Mouse (Mus musculus) lung, postnatal 10 days (tissue): ENCODE measurements at regions not wholly inside any gene's neighbourhood (a gene's known extent, or its start where the extent isn't known, plus 50 kb on each side); places are given as distances from the start of the nearest gene placed in this dataset.

Source experiments
- DNase-seq: peaks from one replicate; pipeline ENCODE4 v3.0.0; 2021

DNA sequence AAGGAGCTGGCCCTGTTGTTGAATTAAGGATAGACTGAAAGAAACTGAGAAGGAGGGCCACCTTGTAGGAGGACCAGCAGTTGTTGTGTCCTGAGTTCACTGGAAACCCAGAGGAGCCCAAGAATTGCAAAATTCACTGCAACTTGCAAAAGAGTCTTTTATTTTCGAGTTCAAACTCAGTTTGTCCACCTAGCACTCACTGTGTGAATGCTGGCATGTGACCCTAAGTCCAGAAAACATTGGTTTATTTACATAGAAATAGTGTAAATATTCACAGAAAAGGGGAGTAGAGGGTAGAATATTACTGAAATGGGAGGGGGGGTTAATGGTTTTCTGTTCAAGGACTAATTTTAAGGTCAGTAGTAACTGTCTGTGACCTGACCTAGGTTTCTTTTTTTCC lies 394.7 kb downstream of the 4933405O20Rik start:
- DNase-seq = no peak

DNA sequence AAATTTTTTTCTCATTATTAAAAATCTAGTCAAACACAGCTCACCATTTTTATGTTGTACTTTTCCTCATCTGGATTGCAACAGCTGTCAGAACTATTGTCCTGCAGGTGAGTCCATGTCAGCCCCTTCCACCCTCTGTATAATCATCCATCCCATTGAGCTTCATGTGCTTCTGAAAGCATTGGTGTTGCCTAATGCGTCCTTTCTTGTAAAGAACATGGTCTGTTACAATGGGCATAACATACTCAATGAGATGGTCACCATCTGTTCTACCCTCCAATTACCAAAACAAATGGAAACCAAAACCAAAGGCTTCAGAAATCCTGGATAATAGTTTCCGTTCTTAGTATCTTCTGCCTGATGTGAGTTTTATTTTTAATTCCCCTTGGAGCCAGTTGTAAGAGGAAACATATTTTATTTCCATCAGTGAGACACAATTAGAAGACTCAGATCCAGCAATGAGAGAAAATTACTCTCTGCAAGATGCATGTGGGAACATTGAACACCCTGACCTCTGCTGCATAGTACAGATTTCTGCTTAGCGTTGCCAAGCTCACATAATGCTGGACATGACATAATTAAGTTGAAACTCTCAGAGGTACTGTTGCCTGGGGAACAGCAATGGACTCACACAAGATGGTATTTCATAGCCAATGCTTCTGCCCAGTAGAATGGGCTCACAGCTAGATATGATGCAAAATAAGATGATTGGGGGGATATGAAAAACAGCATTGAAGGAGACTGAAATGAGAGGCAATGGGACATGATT lies 443.1 kb downstream of the 4933405O20Rik start:
- DNase-seq = no peak

DNA sequence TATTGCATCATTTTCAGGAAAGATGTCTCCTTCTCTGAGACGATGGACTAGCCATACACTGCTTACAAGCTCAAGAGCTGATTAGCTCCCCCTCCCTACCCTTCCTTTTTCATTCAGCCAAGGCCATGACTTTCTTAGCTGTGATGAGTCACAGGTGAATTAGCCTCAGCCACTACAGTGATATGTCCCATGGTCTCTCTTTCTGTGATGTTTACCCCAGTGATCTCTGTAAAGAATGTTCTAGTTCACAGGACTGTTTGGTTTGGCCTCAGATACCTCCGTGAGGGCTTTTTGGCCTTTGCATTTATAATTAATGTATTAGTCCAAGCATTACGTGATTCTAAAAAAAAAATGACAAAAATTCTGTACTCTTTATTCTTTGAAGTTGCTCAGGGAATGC lies 452.5 kb downstream of the 4933405O20Rik start:
- no peak for DNase-seq

DNA sequence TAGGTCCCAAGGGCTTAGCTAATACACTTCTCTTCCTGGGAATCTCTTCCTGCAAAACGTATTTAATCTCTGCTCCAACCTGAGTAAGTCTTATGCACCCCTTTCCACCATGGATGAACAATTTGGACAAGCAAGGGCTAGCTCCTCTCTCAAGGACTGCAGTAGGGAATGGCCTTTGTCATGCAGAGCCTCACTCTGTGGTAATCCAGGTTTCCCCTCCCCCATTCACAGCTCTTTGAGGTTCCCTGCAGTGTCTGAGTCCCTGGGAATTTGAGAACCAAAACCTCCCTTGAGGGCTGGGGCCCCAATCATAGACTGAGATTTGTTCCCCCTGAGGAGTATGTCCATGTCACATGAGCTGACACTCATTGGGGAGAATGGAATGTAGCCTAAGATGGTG lies 442.5 kb upstream of the Ano5 start:
- no peak for DNase-seq

DNA sequence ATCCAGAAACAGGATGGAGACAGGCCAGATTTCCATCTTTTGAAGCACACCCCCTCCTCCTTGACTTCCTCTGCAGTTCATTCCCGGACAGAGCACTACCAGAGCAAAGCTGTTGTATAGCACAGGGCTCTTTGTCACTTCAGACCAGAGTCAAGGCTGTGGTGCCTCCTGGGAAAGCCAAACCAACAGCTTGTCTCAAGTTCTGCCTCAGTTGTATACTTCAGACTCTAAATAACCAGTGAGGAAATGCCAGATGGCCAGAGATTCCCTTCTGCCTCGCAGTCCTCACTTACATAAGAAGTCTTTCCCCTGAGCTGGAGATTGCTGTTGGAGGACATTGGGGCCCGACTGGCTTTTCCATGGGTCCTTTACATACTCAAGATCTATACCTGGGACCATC lies 417.1 kb upstream of the Ano5 start:
- DNase-seq = no peak

DNA sequence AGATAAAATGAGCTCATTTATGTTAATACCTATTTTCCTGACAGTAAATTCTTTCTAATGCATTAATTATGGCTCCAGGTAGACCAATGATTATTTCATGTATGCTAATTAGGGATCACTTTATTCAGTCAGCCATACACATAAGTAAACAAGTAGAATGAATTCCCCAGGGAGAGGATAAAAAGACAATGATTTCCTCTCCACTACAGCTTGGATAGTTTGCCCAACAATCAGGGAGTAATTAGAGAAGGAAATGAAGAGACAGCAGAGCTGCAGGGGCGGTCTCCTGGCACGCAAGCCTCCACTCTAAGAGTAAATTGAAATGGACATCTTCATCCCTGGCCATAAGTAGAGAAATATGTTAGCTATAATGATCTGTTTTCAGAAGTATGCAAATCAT lies 409.7 kb upstream of the Ano5 start:
- no peak for DNase-seq

DNA sequence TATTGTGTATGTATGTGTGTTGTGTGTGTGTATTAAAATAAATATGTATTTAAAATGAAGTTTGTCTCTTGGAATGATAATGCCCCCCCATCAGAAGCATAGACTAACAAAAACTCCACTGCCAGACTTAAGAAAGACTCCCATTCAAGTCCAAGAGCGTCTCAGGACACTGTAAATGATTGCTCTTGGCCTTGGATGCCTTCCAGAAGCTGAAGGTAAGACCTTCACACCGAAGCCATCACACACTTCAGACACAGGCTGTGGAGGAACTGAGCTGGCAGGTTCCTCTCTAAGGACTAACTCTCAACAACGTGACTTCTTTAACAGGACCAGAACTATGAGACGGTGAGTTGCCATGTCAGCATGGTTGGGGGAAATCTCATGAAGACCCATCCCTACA lies 370.0 kb upstream of the Ano5 start:
- no peak for DNase-seq

DNA sequence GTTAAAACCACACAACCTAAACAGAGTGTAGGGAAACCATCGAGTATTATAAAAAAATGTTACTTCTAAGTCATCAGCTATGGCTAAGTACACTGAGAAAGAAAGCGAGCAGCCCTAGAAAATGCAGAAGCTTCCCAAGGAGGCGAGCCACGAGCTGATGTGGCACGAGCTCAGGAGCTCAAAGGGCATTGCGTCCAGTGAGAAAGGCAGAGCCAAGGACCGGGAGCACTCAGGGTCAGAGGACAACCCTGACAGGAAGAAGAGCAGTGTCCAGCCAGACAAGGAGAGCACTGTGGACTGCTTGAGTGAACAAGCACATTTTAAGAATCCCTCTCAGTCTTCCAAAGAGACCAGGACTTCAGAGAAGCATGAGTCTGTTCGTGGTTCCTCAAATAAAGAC lies 335.6 kb upstream of the Ano5 start:
- DNase-seq = no peak

DNA sequence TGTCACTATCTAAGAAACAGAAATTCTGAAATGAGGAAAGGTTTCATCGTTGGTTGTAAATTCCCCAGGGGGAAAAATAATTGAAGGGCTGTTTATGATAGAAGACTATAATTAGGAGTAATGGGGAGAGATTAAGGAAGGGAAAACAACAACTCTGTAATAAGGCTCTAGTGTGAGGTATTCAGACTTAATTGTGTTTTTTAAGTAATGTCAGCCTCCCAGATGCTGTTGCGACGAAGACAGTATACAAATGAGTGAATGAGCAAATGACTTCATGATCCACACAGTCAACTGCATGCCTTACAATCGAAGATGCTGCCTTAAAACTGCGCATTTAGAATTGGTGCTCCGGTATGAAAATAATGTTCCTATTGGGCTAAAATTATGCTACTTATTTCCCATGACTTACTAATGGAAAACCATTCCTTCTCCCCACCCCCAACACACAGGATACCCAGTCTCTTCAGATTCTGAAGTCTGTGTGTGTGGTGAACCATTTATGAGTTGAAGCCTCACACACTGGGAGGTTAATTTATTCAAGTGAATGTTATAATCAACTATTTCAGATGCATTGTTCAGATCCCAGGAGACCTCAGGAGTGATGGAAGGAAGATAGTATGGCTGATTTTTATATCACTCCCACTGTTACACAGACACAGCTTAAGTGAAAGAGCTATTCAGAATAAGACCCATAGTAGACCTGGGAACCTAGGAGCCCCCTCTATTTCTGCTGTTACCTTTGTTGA lies 295.2 kb upstream of the Ano5 start:
- DNase-seq = no peak

DNA sequence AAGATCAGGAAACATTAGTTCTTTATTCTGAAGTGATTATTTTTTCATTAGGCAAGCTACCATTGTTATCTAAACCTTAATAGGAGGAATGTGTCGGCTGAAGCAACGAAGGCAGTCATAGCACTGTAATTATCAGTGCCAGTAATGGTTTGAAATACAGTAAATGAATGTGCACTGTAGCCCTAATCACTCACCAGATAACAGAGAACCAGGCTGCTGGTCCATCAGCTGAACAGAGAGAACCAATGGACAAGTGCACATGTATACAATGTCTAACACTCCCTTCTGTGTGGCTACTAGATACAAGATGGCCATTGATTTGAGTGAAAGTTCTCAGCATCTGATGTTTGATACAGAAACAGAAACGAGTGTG lies 294.6 kb upstream of the Ano5 start:
- DNase-seq = no peak

DNA sequence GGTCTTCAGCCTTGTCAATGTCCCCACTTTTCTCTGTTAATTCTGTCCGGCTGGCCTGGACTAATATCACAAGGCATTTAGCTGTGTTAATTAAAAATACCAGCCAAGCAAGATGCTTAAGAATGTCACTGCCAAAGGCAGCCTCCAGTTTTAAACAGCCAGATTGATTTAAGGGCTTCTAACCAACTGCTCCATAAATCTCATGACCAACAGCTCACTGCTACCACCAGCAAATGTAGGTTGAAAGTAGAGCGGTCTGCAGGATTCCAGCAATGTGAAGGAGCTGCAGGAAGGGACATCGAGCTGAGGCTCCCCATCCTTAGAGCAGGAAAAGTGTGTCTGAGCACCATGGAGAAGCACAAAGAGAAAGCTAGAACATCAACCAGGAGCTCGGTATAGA lies 289.5 kb upstream of the Ano5 start:
- DNase-seq = no peak

DNA sequence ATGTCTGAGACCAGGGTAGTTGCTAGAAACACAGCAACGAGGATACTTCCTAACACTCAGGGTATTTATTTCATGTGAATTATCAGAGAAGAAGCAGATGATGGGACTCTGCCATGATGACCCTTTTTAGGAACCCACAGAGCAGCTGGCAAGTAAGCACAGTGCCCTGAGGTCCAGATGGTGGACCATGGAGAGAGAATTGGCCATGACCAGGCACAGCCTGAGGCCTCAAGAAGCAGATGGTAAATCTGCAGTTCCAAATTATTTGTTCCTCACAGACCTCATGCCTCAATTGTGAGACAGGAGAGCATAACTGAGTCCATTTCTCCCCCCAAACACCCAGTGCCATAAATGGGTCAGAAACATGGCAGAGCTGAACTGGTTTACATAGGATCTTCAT lies 289.0 kb upstream of the Ano5 start:
- no peak for DNase-seq

DNA sequence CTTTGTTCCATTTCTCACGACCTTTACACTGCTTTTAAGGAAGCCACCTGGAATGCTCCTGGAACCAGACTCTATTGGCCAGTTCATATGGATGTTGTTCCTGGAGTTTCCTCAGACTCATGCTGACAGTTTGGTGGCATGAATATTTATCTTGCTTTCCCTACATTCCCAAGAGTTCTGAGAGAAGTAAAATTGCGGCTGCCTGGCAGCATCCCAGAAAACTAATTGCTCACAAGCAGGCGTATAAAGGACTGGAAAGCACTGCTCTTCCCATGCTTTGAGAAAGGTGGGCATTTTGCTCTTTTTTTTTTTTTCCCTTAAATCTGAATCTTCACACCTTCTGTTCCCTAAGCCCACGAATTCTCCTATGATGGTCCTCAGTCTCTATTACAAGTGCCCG lies 283.7 kb upstream of the Ano5 start:
- no peak for DNase-seq

DNA sequence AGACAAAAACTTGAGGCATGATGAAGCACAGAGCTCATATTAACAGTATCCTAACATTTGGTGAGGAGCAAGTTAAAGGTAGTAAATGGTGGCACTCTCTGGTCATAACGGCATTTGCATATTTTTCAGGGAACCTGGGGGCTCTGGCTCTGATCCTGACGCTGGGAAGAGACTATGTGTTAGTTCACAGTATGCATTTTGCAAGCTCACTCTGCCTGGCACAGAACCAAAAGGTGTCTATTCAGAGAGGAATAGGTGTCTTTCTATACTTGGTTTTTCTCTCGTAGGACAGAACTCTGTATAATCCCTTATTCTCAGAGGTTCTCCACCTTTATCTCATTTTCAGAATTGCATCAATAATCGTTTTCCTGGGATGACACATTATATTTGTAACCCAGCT lies 276.2 kb upstream of the Ano5 start:
- no peak for DNase-seq

DNA sequence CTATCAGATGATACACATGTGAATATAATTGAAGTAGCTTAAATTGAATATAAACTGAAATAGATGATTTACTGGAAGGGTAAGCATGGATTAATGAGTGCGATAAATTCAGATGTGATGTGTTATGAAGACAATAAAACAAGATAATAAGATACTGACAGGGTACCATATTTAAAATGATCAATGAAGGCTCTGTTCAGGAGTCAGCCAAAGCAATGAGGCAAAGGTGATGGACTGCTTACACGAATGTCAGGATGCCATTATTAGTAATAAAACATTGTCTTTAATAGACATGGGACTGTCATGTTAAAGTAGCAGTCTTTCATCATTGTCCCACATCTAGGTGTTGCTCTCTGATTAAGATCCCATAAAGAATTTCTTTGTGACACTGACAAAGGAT lies 263.1 kb upstream of the Ano5 start:
- DNase-seq = no peak

DNA sequence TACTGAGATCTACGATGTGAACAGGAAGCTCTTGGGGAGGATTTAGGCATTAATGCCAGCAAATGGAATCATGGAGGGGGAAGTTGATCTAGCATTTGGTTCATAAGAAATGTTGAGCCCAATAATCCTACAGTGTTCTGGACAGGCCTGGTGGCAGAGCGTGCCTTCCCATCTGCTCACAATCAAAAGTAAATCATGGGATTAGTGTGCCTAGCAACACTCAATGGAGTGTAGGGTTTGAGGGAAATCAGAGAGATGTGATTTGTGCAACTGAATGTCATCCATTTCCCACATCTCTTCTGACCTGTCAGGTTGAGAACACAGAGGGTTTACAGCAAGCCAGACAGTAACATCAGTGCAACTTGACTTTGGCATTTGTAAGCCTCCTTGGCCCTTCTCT lies 256.4 kb upstream of the Ano5 start:
- no peak for DNase-seq

DNA sequence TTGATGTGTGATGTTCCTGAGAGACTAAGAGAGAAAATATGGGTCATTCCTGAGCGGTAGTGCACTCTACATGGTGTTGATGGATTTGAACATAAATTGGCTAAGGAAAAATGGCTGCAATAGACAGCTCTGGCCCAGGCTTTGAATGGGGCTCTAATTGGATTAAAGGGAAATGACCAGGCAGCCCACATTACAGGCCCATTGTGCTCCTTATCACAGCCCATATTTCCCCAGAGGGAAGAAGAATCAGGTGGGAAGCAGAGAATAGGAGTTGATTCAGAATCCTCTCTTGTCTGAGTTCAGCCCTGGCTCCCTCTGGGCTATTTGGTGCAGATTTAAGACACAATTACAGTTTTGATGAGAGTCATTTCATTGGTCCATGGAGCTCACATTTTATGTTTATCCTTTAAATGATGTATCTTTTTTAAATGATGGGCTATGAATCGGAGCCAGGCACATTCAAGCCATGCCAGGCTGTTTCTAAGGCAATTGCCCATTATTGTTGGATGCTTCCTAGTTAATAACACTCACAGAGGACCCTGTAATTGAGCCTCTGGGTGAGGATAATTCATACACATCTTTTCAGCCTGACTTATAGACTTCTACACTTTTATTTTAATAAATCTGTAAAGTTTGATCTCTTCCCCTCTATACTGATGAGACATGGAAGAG lies 251.5 kb upstream of the Ano5 start:
- DNase-seq = no peak

DNA sequence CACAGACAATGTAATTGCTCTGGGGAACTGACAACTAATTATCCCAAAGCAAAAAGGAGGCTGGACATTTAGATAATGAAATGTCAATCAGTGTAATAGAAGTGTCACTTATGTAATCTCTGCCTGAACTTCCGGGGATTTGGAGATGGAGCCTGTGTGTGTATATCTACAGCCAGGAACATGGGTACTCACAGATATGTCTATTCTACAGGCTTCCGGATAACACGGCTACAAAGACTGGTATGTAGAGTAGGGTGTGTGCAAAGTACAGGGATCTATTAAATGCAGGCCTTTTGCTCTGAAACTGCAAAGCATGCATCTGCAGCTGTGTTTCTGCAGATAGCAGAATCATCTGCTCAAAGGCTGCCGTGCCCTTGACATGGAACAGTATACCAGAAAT lies 246.7 kb upstream of the Ano5 start:
- no peak for DNase-seq

DNA sequence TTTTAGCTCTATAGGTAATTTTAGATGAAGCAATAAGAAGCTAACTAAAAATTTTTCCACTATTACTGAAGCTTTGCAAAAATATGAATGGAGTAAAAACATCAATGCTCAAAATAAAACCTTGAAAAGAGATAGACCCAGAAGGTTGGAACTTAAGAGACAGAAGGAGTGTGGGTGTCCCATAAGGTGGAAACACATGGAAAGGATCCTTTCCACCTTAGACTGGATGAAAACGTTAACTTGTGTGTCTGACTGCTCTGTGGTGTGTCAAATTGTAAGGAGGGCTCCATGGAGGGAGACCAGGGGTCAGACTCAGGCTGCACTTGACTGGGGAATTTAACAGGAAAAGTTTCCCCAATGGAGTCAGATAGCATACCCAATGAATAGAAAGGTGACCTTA lies 244.9 kb upstream of the Ano5 start:
- DNase-seq = no peak

DNA sequence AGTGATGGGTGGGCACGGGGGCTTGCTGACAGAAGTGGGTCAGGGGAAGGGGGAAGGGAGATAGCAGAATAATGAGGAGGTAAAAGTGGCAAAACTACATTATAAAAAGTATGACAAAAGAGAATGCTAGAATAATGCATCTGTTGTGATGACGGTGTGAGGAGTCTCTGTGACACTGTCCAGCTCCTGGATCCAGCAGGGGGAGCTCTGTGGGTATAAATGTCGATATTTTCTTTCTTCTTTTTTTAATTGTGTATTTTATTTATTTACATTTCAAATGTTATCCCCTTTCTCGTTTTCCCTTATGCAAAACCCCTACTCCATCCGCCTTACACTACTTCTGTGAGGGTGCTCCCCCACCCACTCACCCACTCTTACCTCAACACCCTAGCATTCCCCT lies 243.9 kb upstream of the Ano5 start:
- DNase-seq = no peak

DNA sequence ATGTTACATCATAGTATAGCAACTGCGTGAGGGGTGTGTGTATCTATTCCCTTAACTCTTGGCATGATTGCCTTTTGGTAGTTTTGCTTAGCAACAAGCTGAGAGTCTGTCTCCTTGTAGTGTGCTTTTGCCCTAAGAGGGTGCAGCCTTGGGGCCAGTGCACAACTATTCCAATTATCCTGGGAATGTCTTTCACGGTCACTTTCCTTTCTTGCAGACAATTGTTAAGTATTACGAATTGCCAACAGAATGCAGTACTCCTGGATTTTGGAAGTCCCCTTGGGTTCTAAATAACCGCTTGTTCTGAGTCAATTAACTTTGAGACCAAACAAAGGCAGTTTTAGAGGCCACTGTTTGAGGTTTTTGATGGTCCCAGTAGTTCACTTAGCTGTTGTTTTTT lies 242.1 kb upstream of the Ano5 start:
- DNase-seq = no peak

DNA sequence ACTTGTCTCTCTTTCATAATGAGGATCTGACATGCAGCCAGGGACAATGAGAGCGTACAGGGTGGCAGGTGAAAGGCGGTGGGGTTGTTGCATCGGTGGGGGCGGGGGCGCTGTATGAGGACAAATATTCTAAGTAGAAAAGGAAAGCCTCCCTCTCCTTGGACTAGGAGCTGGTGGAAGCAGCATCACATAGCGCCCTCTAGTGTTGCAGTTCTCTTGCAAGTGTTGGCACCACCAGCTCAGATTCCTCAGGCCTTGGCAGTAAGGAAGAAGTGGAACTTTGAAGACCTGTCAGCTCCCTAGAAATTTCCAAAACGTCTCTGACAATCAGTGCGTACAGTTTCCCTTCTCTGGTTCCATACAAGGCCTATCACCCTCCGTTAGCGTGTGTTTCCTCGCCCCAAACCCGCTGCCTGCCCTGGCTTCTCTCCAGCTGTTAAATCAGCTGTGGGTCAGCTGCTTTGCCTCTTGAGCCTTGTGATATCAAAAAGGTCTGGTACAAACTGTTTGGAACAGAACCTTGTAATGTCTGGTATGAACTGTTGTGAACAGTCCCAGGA lies 240.2 kb upstream of the Ano5 start:
- DNase-seq = peak; percentile 61

DNA sequence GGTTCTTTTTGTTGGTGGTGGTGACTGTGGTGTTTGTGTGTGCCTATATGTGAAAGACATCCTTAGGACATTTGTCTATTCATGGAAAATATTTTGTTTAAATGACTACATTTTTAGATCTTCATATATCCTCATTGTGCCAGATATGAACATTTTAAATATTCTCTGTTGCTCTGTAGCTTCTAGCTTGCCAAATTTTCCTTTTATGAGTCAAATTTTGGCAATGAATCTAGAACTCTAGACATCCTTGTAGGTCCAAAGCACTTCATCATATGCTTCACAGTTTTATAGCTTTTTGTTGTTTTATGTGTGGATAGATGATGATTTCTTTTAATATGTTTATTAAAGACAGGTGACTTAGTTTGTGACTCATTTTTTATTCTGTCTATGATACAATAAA lies 229.4 kb upstream of the Ano5 start:
- no peak for DNase-seq

DNA sequence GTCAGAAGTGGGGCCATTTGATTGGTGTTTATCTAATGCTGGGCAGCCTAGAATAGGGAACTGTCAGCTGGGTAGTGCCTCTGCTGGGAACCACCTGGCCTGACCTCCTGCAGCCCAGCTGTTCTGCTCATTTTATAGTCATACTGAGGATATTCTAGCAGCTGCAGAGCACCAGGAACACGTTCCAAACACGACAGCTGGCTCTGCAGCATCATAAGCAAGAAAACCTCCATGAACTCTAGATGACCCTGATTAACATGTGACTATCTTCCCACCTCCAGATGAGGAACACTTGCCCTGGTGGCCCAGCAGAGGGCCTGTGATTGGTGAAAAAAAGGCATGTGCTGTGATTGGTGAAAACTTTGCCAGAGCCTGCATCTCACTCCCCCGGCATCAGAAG lies 210.6 kb upstream of the Ano5 start:
- DNase-seq = peak; percentile 76
